Mouse (Mus musculus) heart, embryonic 14.5 days (tissue): ENCODE data around the gene Gpr146. TPM values are rescaled to one million over a fixed set of nuclear protein-coding genes. Genes with fewer than 3 reads are reported as not detected.

ENCODE experiments used
- ATAC-seq: fragments of 200-750 bp; cut with Nextera tagmentation; 2 replicates; pipeline ENCODE4 v1.8.0; 2017; ENCODE audit warnings: low read depth, moderate TSS enrichment; ENCODE audit not compliant: insufficient number of reproducible peaks, insufficient read depth, low FRiP score
- H3K27ac ChIP-seq, 2 experiments: fragments of 200-500 bp in 1 of 2; fragments of 300-500 bp in 1 of 2; sonication (generic) in 1 of 2; replicated peaks in 1 of 2; 2 replicates each; pipeline ENCODE4 v1.5.1; 2012 to 2014; ENCODE audit warnings: low read depth in 2 of 2, low read length in 2 of 2, control low read depth in 1 of 2, mild to moderate bottlenecking in 1 of 2, mixed read lengths in 1 of 2; ENCODE audit not compliant: control insufficient read depth in 1 of 2, insufficient read depth in 1 of 2
- H3K27me3 ChIP-seq: fragments of 300-500 bp; sonication (generic); 2 replicates; pipeline ENCODE4 v1.6.1; 2014; ENCODE audit warnings: mild to moderate bottlenecking, low read length, control low read depth; ENCODE audit not compliant: control insufficient read depth, insufficient read depth
- H3K36me3 ChIP-seq: fragments of 300-500 bp; sonication (generic); 2 replicates; pipeline ENCODE4 v1.6.1; 2014; ENCODE audit warnings: mild to moderate bottlenecking, control low read depth, low read length, mixed read lengths; ENCODE audit not compliant: control insufficient read depth, insufficient read depth
- H3K4me1 ChIP-seq, 2 experiments: fragments of 200-500 bp in 1 of 2; fragments of 300-500 bp in 1 of 2; sonication (generic) in 1 of 2; 2 replicates each; pipeline ENCODE4 v1.6.1; 2012 to 2014; ENCODE audit warnings: low read length in 2 of 2, control low read depth in 1 of 2, mixed read lengths in 1 of 2; ENCODE audit not compliant: control insufficient read depth in 2 of 2, insufficient read depth in 2 of 2
- H3K4me2 ChIP-seq: fragments of 300-500 bp; sonication (generic); 2 replicates; pipeline ENCODE4 v1.6.1; 2014; ENCODE audit warnings: mild to moderate bottlenecking, low read length
- H3K4me3 ChIP-seq, 2 experiments: fragments of 200-500 bp in 1 of 2; fragments of 300-500 bp in 1 of 2; sonication (generic) in 1 of 2; 2 replicates each; pipeline ENCODE4 v1.5.1; 2012 to 2014; ENCODE audit warnings: low read length in 2 of 2, mild to moderate bottlenecking in 2 of 2, control low read depth in 1 of 2, low read depth in 1 of 2, moderate library complexity in 1 of 2; ENCODE audit not compliant: control insufficient read depth in 1 of 2, insufficient read depth in 1 of 2
- H3K9ac ChIP-seq: fragments of 300-500 bp; sonication (generic); 2 replicates; pipeline ENCODE4 v1.6.1; 2014; ENCODE audit warnings: mild to moderate bottlenecking, low read length
- H3K9me3 ChIP-seq: fragments of 300-500 bp; sonication (generic); 2 replicates; pipeline ENCODE4 v1.6.1; 2016; ENCODE audit warnings: low read length, control low read depth; ENCODE audit not compliant: control insufficient read depth
- WGBS: fragments of 180-500 bp; shearing (Covaris S2); extraction: QIAGEN DNeasy Blood & Tissue Kit; methylation state at CpG from one replicate; pipeline ENCODE4 v1.1.7; 2014; 5-methylcytosine and 5-hydroxymethylcytosine counted together
- polyA plus RNA-seq: library from polyadenylated mRNA; unstranded; fragments of >200 nt; fragmentation: Nextera tagmentation; extraction: Ambion mirVana; gene quantifications from 2 replicates; pipeline ENCODE4 v1.2.1, GENCODE M21; 2014

Gpr146 gene
- polyA plus RNA-seq, 1 experiment from 2014 or later: 9.5 TPM

DNA sequence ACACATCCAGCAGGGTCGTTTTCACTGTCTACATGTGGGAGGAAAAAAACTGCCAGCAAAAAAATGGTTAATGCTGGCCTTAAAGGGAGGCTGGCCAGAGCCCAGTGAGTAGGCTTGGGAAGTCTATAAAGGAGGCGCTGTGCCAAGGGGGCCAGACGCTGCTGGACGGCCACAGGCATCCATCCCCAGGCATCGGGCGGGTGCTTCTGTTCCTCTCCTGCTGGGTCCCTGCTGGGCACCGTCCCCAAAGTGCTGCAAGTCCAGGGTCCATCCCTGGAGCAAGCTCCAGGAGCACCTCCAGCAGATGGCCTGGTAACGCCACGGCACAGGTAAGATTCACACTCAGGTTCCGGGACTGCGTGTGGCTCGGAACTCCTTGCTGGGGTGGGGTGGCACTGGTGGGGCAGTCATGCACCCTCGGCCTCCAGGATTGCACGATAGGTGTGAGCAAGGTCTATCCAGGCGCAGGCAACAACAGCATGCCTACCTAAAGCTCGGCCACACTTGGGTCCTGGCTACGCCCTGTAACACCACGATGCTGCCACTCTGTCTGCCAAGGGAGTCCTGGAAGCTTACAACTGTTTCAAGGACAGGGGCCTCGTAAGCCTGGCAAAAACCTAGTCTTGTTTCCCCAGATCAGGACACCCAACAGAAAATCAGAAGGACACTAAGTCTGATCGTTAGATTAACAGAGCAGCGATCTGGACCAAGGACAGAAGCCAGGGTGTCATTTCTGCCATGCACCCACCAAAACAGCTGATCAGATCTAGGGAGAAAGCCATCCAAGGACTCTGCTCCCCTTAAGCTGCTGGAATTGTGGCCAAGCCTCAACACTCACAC is 45.7 kb downstream of the Gpr146 start, which contains the start of gene Gper1:
TSS of gene Gper1 (plus strand) at position 126 of the 840 bp plus-strand sequence.
- H3K27ac ChIP-seq: no peak within 1 kb of the TSS
- H3K4me3 ChIP-seq: peak within 1 kb of the TSS; percentile 22 to 26; a peak in 3 of 4 replicates
- peak within 1 kb of the TSS; percentile 62 for H3K9ac ChIP-seq
- ATAC-seq: peak; percentile 25; the same call in 1 of the 2 replicates
- H3K9me3 ChIP-seq: no peaks in the 10 kb centered on the region
- H3K27me3 ChIP-seq: peaks cover 38% of the 10 kb centered on the region
- 56% methylated on average over 21 of the region's 21 CpGs for WGBS
- peak within 1 kb of the TSS; percentile 54 for H3K4me2 ChIP-seq
- H3K36me3 ChIP-seq: no peaks in the 10 kb centered on the region
- peaks cover 18 to 32% of the 10 kb centered on the region in 2 experiments for H3K4me1 ChIP-seq

DNA sequence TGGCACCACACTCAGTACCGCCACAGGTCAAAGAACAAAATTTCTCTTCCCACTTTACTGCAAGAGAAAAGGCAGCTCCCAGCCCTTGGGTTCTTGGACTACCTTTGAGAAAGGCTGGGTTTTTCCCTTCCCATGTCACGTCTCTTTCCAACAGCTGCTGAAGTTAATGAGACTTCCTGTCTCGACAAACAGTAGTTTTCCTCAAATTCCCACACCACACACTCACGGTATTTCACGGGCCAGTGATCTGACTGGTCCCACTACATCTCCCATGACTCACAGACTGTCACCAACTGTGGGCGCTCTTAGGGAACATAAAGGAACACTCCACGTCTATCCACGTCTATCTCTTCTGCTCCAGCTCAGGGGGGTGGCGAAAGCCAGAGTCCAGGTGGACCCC is 47.7 kb downstream of the Gpr146 start:
- Histone ChIP-seq H3K36me3 (no peaks in the 10 kb centered on the region), H3K9ac (no peak overlapping the region), H3K27me3 (peaks cover 38% of the 10 kb centered on the region), H3K4me3 (no peak overlapping the region), H3K4me1 (peaks cover 14 to 29% of the 10 kb centered on the region in 2 experiments), H3K9me3 (no peaks in the 10 kb centered on the region), H3K27ac (no peak overlapping the region), H3K4me2 (no peak overlapping the region)
- ATAC-seq: no peak
- WGBS: 68% methylated on average over 9 of the region's 9 CpGs

DNA sequence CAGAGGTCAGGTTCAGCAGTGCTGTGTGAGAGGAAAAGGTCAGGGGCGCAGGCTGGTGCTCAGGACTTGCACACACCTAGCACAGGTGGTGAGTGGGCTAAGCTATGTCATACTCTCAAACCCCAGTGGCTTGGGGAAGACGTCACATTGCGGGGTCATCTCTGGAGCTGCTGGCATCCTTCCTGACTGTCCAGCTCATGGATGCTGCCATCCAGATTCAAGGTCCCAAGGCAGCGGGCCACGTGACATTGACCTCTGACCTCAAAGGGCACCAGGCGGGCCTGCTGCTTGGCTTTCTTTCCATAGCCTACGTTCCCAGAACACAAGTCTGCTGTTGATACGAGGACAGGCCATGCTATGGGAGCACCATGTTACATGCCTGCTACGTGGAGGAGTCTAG is 49.5 kb downstream of the Gpr146 start:
- WGBS: 91% methylated on average over 9 of the region's 9 CpGs
- Histone ChIP-seq H3K27me3 (peaks cover 22% of the 10 kb centered on the region), H3K4me2 (no peak overlapping the region), H3K9me3 (no peaks in the 10 kb centered on the region), H3K36me3 (no peaks in the 10 kb centered on the region), H3K4me3 (no peak overlapping the region), H3K27ac (no peak overlapping the region), H3K4me1 (peaks cover 14 to 29% of the 10 kb centered on the region in 2 experiments), H3K9ac (no peak overlapping the region)
- no peak for ATAC-seq

DNA sequence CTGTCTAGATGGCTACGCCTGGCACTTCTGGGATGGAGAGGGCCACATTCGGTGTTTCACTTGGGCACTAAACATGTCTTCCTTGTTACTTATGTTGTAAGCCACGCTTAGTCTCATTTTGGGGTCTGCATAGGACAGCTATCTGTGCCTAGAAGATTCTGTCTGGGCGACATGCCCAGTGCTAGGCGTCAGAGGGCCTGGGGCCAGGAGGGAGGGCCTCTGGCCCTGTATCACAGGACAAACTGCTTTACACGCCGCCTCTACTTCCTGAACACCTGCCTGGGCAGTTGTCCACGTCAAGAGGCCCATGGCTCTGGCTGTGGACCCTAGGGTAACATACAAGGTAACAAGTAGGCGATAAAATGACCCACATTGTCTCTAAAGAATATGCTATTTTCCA is 50.5 kb downstream of the Gpr146 start:
- Histone ChIP-seq H3K4me2 (no peak overlapping the region), H3K36me3 (no peaks in the 10 kb centered on the region), H3K27ac (no peak overlapping the region), H3K4me1 (peaks cover 13 to 23% of the 10 kb centered on the region in 2 experiments), H3K4me3 (no peak overlapping the region), H3K27me3 (peaks cover 15% of the 10 kb centered on the region), H3K9ac (no peak overlapping the region), H3K9me3 (no peaks in the 10 kb centered on the region)
- no peak; the same call in 1 of the 2 replicates for ATAC-seq
- WGBS: 49% methylated on average over 9 of the region's 9 CpGs

DNA sequence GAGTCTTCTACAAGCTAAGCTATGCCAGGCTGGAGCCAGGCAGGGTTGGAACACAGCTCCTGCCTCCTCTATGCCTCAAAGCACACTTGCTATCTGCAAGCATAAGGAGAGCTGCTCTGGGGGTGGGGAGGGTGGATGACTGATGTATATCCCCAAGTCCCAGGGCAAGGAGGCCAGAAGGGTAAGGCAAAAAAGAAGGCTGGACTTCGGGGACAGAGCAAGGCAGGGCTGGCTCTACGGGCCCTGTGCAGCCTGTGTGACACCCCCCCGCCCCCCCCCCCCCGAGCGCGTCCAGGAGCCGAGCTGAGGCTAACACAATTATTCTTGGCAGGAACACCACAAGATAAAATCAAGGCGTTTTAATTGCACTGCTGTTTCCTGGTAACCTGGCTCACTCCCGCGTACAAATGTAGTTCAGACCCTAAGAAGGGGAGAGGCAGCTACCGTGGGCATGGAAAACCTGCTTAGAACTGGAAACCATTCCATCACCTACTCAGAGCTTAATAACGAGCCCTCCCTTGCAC is 52.4 kb downstream of the Gpr146 start:
- no peak overlapping the region for H3K4me2 ChIP-seq
- ATAC-seq: no peak
- no peaks in the 10 kb centered on the region for H3K27me3 ChIP-seq
- no peak overlapping the region for H3K4me3 ChIP-seq
- H3K9ac ChIP-seq: no peak overlapping the region
- 30% methylated on average over 12 of the region's 12 CpGs for WGBS
- no peaks in the 10 kb centered on the region for H3K36me3 ChIP-seq
- H3K4me1 ChIP-seq: peaks cover 8 to 17% of the 10 kb centered on the region in 2 experiments; a peak in 3 of 4 replicates
- H3K27ac ChIP-seq: no peak overlapping the region
- no peaks in the 10 kb centered on the region for H3K9me3 ChIP-seq

DNA sequence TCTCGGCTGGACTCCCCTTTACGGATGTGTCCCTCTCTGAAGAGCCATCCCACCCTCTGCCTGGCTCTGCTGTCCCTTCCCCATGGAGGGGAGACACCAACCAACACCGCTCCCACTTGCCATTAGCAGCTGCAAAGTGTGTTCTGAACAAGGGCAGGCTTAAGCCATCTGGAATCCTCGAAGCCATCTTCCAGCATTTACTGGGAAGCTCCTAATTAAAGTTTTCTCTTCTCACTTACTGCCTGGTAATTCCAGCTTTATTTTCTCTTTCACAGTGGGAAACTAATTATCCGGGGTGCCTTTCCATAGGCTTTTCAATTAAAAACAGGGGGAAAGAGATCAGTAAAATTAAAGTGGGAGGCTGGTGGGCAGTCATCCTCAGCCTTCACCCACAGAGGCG is 54.8 kb downstream of the Gpr146 start:
- 81% methylated on average over 6 of the region's 6 CpGs for WGBS
- H3K36me3 ChIP-seq: no peaks in the 10 kb centered on the region
- H3K27me3 ChIP-seq: no peaks in the 10 kb centered on the region

DNA sequence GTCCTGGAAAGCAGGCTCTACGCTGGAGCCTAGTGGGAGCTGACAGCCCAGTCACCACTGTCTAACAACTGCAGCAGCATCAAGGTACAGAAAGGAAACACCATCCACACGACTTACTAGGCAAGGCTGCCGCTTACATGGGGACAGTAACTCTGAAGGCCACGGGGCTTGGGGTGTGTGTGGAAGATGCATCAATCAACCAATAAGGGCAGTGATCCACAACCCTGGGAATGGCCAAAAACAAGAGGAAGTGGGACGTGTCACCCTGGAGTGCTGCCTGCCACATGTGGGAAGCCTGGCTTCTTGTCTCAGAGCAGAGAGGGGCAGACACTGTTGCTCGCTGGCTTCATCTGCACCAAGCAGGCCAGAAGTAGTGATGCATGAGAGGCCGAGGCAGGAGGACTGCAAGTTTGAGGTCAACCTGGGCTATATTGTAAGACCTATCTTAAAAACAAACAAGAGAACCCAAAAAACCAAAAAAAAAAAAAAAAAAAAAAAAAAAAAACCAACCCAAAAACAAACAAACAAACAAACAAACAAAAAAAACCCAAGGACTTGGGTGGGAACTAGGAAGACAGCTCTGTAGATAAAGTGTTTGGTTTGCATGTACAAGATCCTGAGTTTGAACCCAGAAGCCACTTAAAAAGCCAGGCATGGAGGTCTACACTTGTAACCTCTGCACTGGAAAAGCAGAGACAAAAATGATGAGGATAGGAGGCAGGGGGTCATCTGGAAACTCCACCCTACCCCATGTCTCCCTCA is 55.4 kb downstream of the Gpr146 start:
- Histone ChIP-seq H3K4me1 (peaks cover 7 to 15% of the 10 kb centered on the region in 2 experiments; a peak in 3 of 4 replicates), H3K27me3 (no peaks in the 10 kb centered on the region), H3K9ac (no peak overlapping the region), H3K9me3 (no peaks in the 10 kb centered on the region), H3K4me3 (no peak overlapping the region), H3K4me2 (no peak overlapping the region), H3K27ac (no peak overlapping the region), H3K36me3 (no peaks in the 10 kb centered on the region)
- 71% methylated on average over 7 of the region's 7 CpGs for WGBS
- ATAC-seq: no peak

More for the DNA sequence above, 54.8 kb downstream of the Gpr146 start:
- no peak overlapping the region for H3K4me2 ChIP-seq
- H3K27ac ChIP-seq: no peak overlapping the region
- H3K4me3 ChIP-seq: no peak overlapping the region
- no peak overlapping the region for H3K9ac ChIP-seq
- H3K4me1 ChIP-seq: peaks cover 8 to 17% of the 10 kb centered on the region in 2 experiments; a peak in 3 of 4 replicates
- no peak for ATAC-seq
- H3K9me3 ChIP-seq: no peaks in the 10 kb centered on the region
